Mouse (Mus musculus) neural tube, embryonic 12.5 days (tissue): Measurements from ENCODE around the gene Cadm1. TPM values are rescaled to one million over a fixed set of nuclear protein-coding genes. Genes with fewer than 3 reads are reported as not detected.

ENCODE experiments used
- ATAC-seq: fragments of 200-750 bp; cut with Nextera tagmentation; 2 replicates; pipeline ENCODE4 v1.8.0; 2017; ENCODE audit warnings: low read depth, mild to moderate bottlenecking, moderate TSS enrichment, moderate library complexity; ENCODE audit not compliant: low FRiP score
- H3K27ac ChIP-seq: fragments of 300-500 bp; sonication (generic); 2 replicates; pipeline ENCODE4 v1.5.1; 2016
- H3K27me3 ChIP-seq: fragments of 300-500 bp; sonication (generic); replicated peaks from 2 replicates; pipeline ENCODE4 v1.6.1; 2016; ENCODE audit warnings: mild to moderate bottlenecking
- H3K36me3 ChIP-seq: fragments of 300-500 bp; sonication (generic); 2 replicates; pipeline ENCODE4 v1.6.1; 2016; ENCODE audit warnings: mild to moderate bottlenecking
- H3K4me1 ChIP-seq: fragments of 300-500 bp; sonication (generic); 2 replicates; pipeline ENCODE4 v1.6.1; 2016
- H3K4me2 ChIP-seq: fragments of 300-500 bp; sonication (generic); replicated peaks from 2 replicates; pipeline ENCODE4 v1.6.1; 2016; ENCODE audit warnings: mild to moderate bottlenecking
- H3K4me3 ChIP-seq: fragments of 300-500 bp; sonication (generic); 2 replicates; pipeline ENCODE4 v1.5.1; 2016
- H3K9ac ChIP-seq: fragments of 300-500 bp; sonication (generic); 2 replicates; pipeline ENCODE4 v1.6.1; 2016; ENCODE audit warnings: mild to moderate bottlenecking
- H3K9me3 ChIP-seq: fragments of 300-500 bp; sonication (generic); 2 replicates; pipeline ENCODE4 v1.6.1; 2016; ENCODE audit warnings: mild to moderate bottlenecking
- WGBS: fragments of 180-500 bp; shearing (Covaris S2); methylation state at CpG from one replicate; pipeline ENCODE4 v1.1.7; 2016; 5-methylcytosine and 5-hydroxymethylcytosine counted together
- polyA plus RNA-seq: library from polyadenylated mRNA; unstranded; fragments of >200 nt; fragmentation: Nextera tagmentation; extraction: Ambion mirVana; gene quantifications from 2 replicates; pipeline ENCODE4 v1.2.1, GENCODE M21; 2016

Gene Cadm1
- polyA plus RNA-seq, 1 experiment from 2014 or later, result 145 TPM

DNA sequence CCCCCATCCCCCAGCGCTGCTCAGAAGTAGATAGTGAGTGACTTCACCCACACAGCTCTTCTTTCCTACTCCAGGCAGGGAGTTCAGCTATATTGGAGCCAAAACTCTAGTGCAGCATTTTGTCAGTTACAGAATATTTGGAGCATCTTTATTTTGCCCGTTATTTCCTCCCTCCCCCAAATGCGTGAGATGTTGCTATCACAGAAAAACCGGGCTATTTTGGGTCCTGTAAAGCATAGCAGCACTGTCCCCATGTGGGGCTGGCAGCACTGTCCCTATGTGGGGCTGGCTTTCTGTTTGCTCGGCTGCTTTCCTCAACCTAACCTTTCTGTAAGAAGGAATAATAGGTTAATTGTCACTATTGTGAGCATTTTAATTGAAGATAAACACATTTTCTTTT, 122.2 kb downstream of the Cadm1 start:
- H3K9ac ChIP-seq, result no peak overlapping the region
- peaks cover 4% of the 10 kb centered on the region; the same call in 1 of the 2 replicates for H3K4me1 ChIP-seq
- no peaks in the 10 kb centered on the region for H3K36me3 ChIP-seq
- no peak overlapping the region for H3K4me2 ChIP-seq
- no peak overlapping the region for H3K4me3 ChIP-seq
- ATAC-seq, result no peak
- no peaks in the 10 kb centered on the region for H3K9me3 ChIP-seq
- 84% methylated on average over 5 of the region's 5 CpGs for WGBS
- H3K27ac ChIP-seq, result no peak overlapping the region
- H3K27me3 ChIP-seq, result no peaks in the 10 kb centered on the region

DNA sequence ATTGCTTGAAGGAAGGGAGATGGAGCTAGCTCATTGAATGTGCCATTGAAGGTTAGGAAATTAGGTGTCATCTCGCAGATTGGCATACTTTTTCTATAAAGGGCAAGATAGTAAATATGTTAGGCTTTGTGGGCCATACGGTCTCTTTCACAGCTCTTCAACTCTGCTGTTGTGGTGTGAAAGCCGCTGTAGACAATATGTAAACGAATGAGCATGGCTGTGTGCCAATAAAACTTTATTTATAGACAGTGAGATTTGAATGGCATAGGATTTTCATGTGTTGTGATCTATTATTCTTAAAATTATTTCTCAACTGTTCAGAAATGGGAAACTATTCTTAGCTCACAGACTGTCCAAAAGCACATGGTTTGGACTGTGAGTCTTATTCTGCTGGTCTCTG, 123.0 kb downstream of the Cadm1 start:
- Histone ChIP-seq H3K27ac (no peak overlapping the region), H3K4me2 (no peak overlapping the region), H3K4me3 (no peak overlapping the region), H3K4me1 (peaks cover 4% of the 10 kb centered on the region; the same call in 1 of the 2 replicates), H3K27me3 (no peaks in the 10 kb centered on the region), H3K36me3 (no peaks in the 10 kb centered on the region), H3K9me3 (no peaks in the 10 kb centered on the region), H3K9ac (no peak overlapping the region)
- WGBS, result 90% methylated on average over 4 of the region's 4 CpGs
- no peak for ATAC-seq

DNA sequence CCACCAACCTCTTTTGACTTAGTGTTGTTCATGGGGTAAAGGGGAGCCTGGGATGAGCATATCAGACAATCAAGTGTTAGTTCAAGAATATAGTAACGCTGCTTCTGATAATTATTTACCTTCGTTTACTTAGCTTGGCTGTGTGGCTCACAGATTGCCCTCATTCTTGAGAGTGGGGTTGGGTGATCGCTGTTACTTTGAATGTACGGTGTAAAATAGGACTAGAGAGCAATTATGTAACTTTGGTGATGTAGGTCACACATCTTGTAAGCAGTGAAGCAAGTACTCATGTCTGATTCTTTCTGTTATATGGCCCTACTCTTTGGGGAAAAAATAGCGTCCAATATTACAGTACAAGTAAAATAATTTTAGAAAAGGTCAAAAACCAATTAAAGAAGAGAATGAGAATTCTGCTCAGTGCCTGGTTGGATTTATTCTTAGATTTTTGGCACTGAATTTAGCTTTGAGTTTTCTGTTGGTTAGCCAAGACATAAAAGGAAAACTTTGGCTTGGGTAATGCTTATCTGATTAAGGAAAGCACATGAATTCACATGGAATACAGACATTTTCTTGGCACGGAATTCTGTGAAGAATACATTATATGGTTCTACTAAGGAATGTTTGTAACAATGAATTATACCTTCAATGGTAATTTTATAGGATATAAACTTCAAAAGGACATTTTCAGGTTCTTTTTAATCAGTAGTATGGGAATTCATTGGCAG, 129.6 kb downstream of the Cadm1 start:
- H3K36me3 ChIP-seq, result no peaks in the 10 kb centered on the region
- H3K4me2 ChIP-seq, result no peak overlapping the region
- H3K27ac ChIP-seq, result no peak overlapping the region
- no peaks in the 10 kb centered on the region for H3K9me3 ChIP-seq
- ATAC-seq, result no peak
- H3K4me1 ChIP-seq, result no peaks in the 10 kb centered on the region
- H3K9ac ChIP-seq, result no peak overlapping the region
- WGBS, result 94% methylated on average over 6 of the region's 6 CpGs
- H3K4me3 ChIP-seq, result no peak overlapping the region
- no peaks in the 10 kb centered on the region for H3K27me3 ChIP-seq

DNA sequence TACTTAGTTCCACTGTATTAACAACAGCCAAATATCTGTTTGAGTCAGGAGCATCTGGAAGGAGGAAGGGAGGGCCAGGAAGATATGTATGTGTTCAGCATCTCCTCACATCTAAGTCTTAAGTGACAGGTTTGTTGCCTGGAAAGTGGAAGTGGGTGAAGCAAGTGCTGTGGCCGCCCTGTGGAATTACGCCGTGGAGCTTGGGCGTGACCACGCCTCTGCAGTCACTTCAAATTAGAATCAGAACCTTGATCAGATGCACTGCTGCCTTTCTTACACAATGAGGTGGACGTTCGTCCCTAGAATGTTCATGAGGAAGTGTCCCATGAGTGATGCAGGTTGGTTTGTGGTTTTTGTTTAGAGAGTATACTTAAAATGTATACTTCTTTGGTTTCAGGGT, 131.6 kb downstream of the Cadm1 start:
- ATAC-seq, result no peak
- Histone ChIP-seq H3K36me3 (no peaks in the 10 kb centered on the region), H3K4me3 (no peak overlapping the region), H3K4me2 (no peak overlapping the region), H3K9me3 (no peaks in the 10 kb centered on the region), H3K9ac (no peak overlapping the region), H3K27ac (no peak overlapping the region), H3K4me1 (no peaks in the 10 kb centered on the region), H3K27me3 (no peaks in the 10 kb centered on the region)
- 89% methylated on average over 7 of the region's 7 CpGs for WGBS

DNA sequence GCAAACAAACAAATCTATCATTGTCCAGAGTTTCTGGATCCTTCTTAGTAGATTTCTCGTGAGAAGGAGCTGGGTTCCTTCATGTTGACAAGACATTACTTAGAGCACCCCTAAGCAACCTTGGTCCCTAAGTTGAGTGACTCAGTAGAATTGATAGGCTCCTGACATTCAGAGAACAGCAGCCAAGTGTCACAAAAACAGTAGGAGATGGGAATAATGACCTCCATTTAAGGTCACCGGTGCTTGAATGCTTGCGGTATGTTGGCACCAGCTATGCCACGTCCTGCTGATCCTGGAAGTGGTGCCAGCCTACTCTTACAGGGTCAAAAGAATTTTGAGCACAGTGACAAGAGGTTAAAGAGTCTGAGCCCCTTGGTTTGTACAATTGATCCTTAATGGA, 139.2 kb downstream of the Cadm1 start:
- Histone ChIP-seq H3K4me3 (no peak overlapping the region), H3K36me3 (no peaks in the 10 kb centered on the region), H3K4me2 (no peak overlapping the region), H3K9ac (no peak overlapping the region), H3K9me3 (no peaks in the 10 kb centered on the region), H3K4me1 (0 out of 2 replicates have a peak, but pooled peaks cover 2% of the 10 kb centered on the region), H3K27ac (no peak overlapping the region), H3K27me3 (no peaks in the 10 kb centered on the region)
- WGBS, result 66% methylated on average over 4 of the region's 4 CpGs
- no peak for ATAC-seq

DNA sequence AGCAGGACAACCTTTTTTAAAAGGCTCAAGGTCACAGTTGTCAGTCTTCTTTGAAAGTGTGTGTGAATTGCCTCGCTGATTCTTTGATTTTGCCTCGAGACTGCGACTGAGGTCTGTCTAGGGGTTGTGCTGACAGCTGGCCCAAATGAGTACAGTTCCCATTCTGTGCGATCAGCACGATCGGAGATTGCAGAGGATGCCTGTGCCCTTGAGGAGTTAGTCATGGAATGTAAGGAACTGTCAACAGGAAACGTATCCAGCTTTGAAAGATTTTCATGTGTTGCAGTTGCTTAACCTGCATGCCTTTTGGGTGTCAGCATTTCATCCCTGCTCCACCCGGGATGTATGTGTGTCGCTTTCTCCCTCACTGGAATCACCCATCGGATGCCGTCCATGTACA, 141.6 kb downstream of the Cadm1 start:
- 52% methylated on average over 11 of the region's 11 CpGs for WGBS
- no peak for ATAC-seq

DNA sequence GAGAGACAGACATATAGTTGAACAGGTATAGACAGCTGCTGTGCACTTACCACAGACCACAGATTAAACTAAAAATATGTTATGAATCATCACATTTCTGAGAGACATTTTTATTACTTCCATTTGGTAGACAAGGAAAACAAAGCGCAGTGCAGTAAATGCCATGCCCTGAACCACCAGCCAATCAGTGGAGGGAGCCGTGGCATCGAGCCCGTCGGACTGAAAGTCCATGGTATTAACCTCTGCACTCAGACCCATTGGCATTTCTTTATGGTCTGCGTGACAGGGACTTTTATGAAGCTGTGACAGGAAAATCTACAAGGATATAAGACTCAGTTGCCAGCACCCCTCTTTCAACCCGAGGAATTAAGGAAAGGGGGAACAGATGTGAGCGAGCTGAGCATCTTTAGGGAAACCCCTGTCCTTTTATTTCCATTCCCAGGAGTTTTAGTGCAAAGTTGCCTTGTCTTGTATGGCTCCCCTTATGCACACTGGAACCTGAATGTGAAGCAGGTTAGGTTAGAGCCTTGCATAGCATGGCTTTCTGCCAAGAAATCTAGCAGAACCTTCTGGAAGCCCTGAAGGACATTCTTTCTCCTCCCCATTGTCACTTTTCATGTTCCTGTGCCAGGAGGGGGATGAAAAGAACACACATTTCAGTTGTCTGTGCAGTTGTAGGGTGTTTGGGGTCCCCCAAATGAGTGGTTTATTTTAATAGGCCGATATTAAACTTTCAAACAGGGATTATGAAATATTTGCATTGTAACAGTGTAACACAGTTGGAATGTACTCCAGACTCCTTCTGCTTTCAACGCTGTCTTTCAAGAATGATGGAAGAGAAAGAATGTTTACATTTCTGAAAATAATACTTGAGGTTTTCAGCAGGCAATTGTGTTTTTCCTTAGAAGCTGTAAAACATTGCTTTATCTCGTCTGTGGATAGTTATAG, 145.1 kb downstream of the Cadm1 start:
- Histone ChIP-seq H3K27me3 (no peaks in the 10 kb centered on the region), H3K9ac (no peak overlapping the region), H3K4me2 (no peak overlapping the region), H3K4me3 (no peak overlapping the region), H3K9me3 (no peaks in the 10 kb centered on the region), H3K4me1 (0 out of 2 replicates have a peak, but pooled peaks cover 2% of the 10 kb centered on the region), H3K36me3 (no peaks in the 10 kb centered on the region), H3K27ac (no peak overlapping the region)
- ATAC-seq, result no peak
- WGBS, result 82% methylated on average over 11 of the region's 11 CpGs

More for the DNA sequence above, 141.6 kb downstream of the Cadm1 start:
- Histone ChIP-seq H3K4me1 (0 out of 2 replicates have a peak, but pooled peaks cover 2% of the 10 kb centered on the region), H3K4me2 (no peak overlapping the region), H3K9me3 (no peaks in the 10 kb centered on the region), H3K4me3 (no peak overlapping the region), H3K9ac (no peak overlapping the region), H3K27ac (no peak overlapping the region), H3K36me3 (no peaks in the 10 kb centered on the region), H3K27me3 (no peaks in the 10 kb centered on the region)

DNA sequence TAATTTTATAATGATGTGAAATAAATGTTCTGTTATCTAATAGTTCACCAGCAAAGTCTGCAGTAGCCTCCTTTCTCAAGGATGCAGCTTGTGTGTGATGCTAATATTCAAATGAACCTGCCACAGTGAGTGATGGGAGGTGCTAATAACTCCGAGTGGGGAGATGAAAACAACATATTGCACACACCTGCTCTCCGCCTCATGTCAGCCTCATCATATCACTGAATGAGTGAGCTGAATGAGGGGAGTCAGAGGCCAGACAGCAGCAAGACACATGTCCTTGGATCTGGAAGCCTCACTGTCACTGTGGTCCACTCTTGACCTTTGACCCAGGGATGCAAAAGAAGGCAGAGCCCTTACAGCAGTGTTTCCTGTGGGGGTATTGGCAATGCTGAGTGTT, 156.9 kb downstream of the Cadm1 start:
- Histone ChIP-seq H3K27me3 (no peaks in the 10 kb centered on the region), H3K4me1 (peaks cover 8% of the 10 kb centered on the region; the same call in 1 of the 2 replicates), H3K9me3 (no peaks in the 10 kb centered on the region), H3K4me3 (no peak overlapping the region), H3K4me2 (no peak overlapping the region), H3K9ac (no peak overlapping the region), H3K36me3 (no peaks in the 10 kb centered on the region), H3K27ac (no peak overlapping the region)
- 54% methylated on average over 2 of the region's 2 CpGs for WGBS
- ATAC-seq, result no peak

DNA sequence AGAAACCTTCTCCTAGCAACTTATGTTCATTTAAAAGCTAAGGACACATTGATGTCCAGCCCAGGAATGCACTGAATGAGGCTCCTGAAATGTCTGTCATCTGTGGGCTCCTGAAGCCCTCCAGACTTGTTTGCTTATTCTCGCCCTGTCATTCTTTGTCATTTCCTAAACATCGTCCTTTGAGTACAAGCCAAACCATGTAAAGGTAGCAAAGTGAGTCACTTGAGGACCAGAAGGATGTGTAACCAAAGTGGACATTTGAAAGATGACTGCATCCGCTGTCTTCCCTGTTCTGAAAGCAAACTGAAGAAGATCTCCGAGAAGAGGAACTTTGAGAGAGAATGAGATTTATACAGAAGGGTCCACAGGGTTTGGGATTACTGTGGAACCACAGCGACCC, 157.6 kb downstream of the Cadm1 start:
- Histone ChIP-seq H3K36me3 (no peaks in the 10 kb centered on the region), H3K27me3 (no peaks in the 10 kb centered on the region), H3K9ac (no peak overlapping the region), H3K27ac (no peak overlapping the region), H3K4me3 (no peak overlapping the region), H3K4me1 (peaks cover 8% of the 10 kb centered on the region; the same call in 1 of the 2 replicates), H3K4me2 (no peak overlapping the region), H3K9me3 (no peaks in the 10 kb centered on the region)
- no peak for ATAC-seq
- 92% methylated on average over 5 of the region's 5 CpGs for WGBS

DNA sequence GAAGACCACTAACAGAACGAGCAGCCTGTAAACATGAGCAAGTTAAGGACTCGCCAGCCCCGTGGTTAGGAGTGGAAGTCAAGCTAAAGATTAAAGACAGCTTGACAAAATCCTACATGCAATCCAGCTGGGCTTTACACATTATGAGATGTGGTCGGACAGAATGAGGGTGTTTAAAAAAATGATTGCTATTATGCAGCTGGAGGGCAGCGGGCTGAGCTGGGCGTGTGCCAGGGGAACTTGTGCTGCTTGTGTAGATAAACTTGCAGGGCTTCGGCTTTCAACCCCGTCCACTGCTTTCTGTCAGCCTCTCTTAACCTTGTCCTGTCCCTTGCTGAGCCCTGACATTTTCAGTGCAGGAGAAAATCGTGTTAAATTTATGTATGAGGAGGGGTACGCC, 158.3 kb downstream of the Cadm1 start:
- H3K4me3 ChIP-seq, result no peak overlapping the region
- no peaks in the 10 kb centered on the region for H3K9me3 ChIP-seq
- no peak for ATAC-seq
- H3K4me1 ChIP-seq, result peaks cover 8% of the 10 kb centered on the region; the same call in 1 of the 2 replicates
- H3K4me2 ChIP-seq, result no peak overlapping the region
- no peak overlapping the region for H3K9ac ChIP-seq
- no peaks in the 10 kb centered on the region for H3K27me3 ChIP-seq
- H3K36me3 ChIP-seq, result no peaks in the 10 kb centered on the region
- H3K27ac ChIP-seq, result no peak overlapping the region
- 76% methylated on average over 10 of the region's 10 CpGs for WGBS

DNA sequence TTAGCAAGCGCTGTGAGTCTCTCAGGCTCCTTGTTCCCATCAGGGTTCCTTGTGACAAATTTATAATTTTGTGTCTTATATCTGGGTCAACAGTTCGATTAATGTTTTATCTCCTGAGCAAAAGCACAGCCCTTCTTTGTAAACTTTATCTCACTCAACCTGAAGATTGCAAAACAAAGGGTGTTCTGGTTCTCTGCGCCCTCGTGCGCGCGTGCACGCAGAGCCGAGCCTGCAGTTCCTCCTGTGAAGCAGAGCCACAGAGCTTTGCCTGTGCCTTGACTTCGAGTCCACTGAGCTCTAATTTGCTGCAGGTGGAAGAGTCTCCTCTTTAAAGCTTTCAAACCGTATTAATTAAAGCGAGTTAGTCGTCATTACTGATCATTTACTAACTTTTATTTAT, 162.9 kb downstream of the Cadm1 start:
- H3K36me3 ChIP-seq, result no peaks in the 10 kb centered on the region
- no peak overlapping the region for H3K27ac ChIP-seq
- no peak overlapping the region for H3K9ac ChIP-seq
- H3K27me3 ChIP-seq, result no peaks in the 10 kb centered on the region
- no peak overlapping the region for H3K4me2 ChIP-seq
- WGBS, result 79% methylated on average over 13 of the region's 13 CpGs
- H3K4me1 ChIP-seq, result peaks cover 6% of the 10 kb centered on the region; the same call in 1 of the 2 replicates
- no peaks in the 10 kb centered on the region for H3K9me3 ChIP-seq
- ATAC-seq, result no peak
- no peak overlapping the region for H3K4me3 ChIP-seq

DNA sequence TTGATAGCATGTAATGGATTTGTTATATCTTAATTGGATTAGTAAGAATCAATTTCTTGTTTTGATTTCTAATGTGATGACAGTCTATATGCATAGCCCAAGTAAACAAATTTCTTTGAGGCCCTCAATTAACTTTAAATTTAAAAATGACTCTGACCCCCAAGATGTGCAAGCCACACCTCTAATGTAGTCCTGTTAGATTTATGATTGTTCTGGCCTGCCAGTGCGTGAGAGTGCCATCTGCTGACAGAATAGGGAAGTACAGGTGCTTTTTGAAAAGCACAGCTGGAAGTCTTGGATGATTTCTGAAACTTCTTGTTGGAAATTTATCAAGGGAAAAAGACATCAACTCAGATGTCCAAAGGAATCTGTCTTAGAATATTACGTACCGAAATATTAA, 169.1 kb downstream of the Cadm1 start:
- Histone ChIP-seq H3K4me1 (peaks cover 7% of the 10 kb centered on the region; the same call in 1 of the 2 replicates), H3K27ac (no peak overlapping the region), H3K9ac (no peak overlapping the region), H3K4me3 (no peak overlapping the region), H3K4me2 (no peak overlapping the region), H3K36me3 (no peaks in the 10 kb centered on the region), H3K27me3 (no peaks in the 10 kb centered on the region), H3K9me3 (no peaks in the 10 kb centered on the region)
- 60% methylated on average over 3 of the region's 3 CpGs for WGBS
- no peak for ATAC-seq
